Mouse (Mus musculus): Measurements from ENCODE around the gene Asrgl1.
A peak's percentile ranks its signal among the peaks of the same experiment; 100 is the strongest.
"Not testable (repeated sequence)": the region's sequence is repeated elsewhere in the genome, so short reads cannot be mapped to it uniquely, and the experiment has no call there.

The Asrgl1 gene

DNA sequence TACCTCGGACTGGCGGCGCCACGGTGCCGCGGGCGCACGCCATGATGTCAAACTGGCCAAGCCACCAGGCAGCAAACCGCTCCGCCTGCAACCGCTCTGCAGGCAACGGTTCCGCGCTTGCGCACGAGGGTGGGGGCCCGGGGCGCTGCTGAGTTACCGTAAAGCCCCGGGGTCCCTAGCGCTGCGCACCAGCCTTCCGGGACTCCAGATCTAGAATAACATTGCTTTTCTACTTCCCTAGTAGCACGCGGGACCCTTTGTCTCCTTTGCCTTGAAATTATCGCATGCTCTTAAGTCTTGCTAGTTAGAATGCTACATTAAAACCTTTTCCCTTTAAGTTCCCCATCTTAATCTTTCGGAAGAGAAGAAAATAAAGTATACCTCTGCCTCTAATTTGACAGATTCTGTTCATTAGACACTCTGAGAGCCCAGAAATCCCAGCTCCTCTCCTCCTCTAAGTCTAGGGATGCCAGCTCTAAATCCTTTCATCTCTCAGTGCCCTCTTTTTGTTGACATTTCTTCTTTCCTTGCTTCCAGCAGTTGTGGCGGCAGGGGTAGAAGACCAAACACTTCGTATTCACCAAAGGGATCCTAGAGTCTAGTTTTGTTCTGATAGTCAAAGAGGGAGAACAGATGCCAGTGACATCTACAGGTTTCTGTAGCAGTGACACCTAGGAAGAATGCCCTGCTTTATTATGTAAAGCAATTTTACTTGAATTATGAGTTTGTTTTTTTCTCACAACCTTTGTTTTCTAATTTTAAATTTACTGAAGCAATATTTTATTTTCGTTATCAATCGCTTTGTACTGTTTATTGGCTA is at the start of gene Asrgl1:
Gene Asrgl1 (minus strand): TSS at position 125 of the 820 bp plus-strand sequence.
- DNase-seq, result peak; percentile 89

- no peak for DNase-seq
Measured at GRCm38 (mm10) chr19:9146214-9146613, 10.8 kb upstream of the Asrgl1 start.

DNA sequence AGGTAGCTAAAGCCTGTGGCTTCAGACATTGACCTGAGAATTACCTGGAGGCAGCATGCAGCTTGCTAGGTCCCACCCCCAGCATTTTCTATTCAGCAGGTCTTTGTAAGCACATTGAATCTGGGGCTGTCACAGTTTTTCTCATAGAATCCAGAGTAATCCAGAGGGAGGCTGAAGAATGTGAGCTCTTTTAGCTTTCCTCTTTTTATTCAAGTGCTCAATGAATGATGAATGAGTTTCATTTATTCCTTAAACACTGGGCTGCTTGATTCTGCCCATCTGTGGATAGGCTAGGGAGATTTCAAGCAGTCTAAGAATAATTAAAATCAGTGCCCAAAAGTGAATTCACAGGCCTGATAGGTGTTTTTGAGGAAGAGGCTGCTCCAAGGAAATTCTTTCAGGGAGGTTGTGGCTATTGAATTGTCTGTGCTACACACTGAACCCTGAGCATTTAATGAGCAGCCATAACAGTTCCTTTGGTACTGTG is 8.2 kb upstream of the Asrgl1 start:
- no peak for DNase-seq

GRCm38 (mm10) chr19:9143230-9143629 is 7.8 kb upstream of the Asrgl1 start:
- no peak for DNase-seq

GRCm38 (mm10) chr19:9140361-9140760 is 4.9 kb upstream of the Asrgl1 start:
- DNase-seq, result not testable (repeated sequence)

- DNase-seq, result no peak
Measured at GRCm38 (mm10) chr19:9137159-9137558, 1.7 kb upstream of the Asrgl1 start.

- no peak for DNase-seq
Measured at GRCm38 (mm10) chr19:9134746-9135511, 507 bp downstream of the Asrgl1 start.

GRCm38 (mm10) chr19:9129996-9130395 is 5.4 kb downstream of the Asrgl1 start:
- no peak for DNase-seq

DNA sequence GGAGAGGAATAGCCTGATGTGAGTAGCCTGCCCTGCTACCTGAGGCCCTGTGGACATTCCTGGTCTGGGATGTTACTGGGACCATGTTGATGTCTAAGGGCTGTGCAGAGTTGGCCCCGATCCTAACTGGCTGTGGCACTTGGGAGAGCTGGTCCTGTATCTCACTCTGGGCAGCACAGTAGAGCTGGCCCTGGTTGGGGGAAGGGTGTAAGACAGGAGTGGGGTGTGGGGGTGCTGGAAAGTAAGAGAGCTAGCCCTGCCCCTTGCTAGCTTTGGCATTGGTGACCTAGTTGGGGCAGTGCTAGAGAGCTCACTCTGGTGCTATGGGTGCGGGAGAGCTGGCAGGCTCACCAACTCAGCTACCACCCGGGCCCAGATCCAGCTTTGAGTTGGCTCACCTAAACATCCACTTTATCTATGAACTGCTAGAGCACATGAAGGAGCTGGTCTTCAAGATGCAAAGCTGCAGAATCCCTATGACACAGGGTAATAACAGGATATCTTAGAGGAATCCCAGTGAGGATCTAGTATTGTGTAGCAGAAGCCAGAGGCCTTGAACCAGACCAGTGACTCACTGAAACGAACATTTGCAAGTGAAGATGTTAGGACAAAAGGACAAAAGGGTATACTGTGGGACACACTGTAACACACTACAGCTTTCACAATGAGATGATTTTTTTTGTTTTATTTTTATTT is 6.8 kb downstream of the Asrgl1 start:
- no peak for DNase-seq

GRCm38 (mm10) chr19:9123986-9124385 is 11.4 kb downstream of the Asrgl1 start:
- not testable (repeated sequence) for DNase-seq

DNA sequence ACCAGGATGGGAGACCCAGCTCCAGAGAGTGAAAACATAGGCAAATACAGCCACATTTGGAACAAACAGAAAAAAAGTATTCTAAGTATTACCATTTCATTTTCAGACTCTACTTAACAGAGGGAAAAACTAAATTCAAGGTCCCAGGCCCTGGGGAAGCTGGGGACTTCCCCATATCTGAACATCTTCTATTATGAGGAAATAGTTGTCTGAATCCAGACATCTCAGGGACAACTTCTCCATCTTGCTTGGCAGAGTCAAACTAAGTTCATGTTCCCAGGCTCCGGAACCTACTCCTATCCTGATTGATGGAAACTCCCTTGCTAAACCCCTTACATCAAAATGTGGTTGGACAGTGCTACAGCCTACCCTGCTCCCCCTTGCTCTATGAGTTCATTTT is 13.0 kb downstream of the Asrgl1 start:
- no peak for DNase-seq

- DNase-seq, result no peak
Measured at GRCm38 (mm10) chr19:9119655-9120425, 15.6 kb downstream of the Asrgl1 start.

- no peak for DNase-seq
Measured at GRCm38 (mm10) chr19:9117275-9117674, 18.2 kb downstream of the Asrgl1 start.

- DNase-seq, result no peak
Measured at GRCm38 (mm10) chr19:9116268-9116667, 19.2 kb downstream of the Asrgl1 start.

DNA sequence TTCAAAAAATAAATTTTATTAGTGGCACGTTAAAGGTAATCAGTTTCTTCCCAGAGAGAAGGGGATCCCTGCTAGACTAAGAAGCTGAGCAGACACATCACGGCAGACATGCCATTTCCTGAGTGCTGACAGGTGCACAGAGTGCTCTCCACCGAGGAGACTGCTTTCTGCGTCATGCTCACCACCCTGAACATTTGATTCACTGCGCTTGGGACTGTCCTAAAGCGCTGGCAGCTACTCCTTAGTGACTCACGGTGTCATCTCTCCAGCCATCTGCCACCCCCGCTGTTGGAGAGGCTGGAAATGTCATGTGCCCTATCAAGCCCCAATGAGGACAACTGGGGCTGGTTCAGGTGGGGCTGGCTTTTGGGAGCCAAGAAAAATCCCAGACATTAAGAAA is 23.4 kb downstream of the Asrgl1 start:
- DNase-seq, result no peak

DNA sequence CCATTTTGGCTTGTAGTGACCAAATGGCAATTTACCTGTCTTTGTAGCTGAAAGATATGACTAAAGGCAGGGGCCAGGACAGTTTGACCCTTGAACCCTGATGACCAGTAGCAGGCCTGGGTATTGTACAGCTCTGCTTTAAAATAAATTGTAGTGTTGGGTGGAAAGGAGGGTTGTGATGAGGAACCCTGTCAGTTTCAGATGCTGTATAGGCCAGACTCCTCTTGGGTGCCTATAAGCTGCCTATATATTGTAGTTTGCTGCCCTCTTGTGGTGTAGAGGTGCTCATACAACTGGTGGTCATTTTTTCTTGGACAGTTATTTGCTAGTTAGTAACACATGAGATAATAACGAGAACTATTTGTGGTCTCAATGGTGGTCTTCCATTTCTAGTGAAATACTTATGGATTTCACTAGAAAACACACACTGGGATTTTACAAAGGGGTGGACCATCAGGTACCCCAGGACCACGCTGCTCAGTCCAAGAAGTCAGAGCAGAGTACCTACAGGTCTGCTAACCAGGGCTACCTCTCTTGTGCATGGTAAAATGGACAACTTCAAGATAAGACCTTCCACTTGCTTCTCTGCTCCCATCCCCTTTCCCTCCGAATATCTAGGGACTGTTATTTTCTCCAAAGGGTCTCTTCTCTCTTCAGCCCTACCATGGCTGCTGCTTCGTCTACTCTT is 25.1 kb downstream of the Asrgl1 start:
- no peak for DNase-seq

GRCm38 (mm10) chr19:9108536-9108935 is 26.9 kb downstream of the Asrgl1 start:
- no peak for DNase-seq

- DNase-seq, result no peak
Measured at GRCm38 (mm10) chr19:9107379-9107755, 28.1 kb downstream of the Asrgl1 start.

DNA sequence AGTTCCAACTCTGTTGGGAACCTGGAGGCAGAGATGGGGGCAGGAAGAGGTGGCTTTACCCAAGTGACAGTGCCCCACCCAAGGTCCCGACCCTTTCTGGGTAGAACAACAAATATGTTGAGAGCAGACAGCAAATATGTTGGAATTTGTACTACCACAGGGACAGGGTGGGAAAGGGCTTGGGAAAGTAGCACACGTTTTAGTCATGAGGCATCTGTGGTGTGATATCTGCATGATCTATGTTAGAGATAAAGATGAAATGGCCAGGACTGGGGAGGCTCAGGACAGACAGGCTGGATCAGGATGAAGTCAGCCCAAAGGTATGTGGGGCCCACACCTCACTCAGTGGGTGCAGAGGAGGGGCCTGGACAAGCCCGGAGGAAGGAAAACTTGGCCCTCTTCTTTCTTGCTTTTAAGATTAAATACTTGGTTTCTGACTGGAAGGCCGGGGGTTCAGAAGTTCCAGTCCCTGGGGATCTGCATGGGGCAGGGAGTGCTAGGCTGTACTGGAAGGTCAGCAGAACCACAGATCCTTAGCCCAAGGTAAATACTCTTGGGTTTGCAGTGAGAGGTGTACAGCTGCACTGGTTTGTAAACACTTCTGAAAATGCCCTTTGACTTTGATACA is 28.6 kb downstream of the Asrgl1 start:
- no peak for DNase-seq

DNA sequence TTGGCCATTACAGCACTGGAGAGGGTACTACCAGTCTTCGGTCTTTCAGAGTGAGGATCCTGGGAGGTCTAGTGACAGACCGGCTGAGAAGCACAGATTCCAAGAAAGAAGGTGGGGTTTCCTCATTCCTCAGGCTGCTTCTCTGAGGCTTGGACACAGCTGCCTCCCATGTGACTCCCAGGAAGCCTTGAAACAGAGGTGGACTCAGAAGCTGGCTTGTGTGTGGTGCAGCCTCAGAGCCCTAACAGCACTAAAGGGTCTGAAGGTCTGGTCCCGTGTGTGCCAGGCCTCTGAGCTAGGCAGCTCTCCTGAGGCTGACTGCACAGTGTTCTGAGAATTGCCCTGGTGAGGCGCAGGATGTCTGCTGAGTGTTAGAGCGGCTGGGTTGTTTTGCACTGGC is 29.3 kb downstream of the Asrgl1 start:
- DNase-seq, result no peak

DNA sequence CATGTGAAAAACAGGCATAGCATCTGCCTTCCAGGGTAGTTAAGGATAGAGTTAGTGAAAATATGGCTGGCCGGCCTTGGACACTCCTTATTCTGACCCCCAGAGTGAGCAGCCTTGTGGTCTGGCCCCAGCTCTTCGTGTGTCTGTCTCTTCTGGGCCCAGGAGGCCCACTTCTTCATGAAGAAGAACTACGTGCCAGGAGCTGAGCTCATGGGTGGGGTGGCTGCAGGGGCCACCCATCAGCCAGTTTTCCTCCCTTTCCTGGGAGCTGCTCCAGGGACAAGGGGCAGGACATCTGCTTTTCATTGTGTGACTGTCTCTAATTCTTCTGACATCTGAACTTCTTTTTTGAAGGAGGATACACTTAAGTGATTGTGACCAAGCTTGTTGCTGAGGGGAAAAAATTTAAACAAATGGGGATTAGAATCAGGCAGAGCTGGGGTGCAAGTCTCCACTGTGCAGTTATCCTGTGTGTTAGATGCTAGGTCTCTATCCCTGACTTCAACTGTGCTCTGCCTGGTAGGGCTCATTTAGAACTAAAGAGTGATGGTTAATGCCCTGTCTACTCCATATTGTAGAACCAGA is 30.2 kb downstream of the Asrgl1 start:
- DNase-seq, result no peak

Data from right cerebral cortex, postnatal 25 days (tissue).